Mouse (Mus musculus) right cerebral cortex, postnatal 4 days (tissue): ENCODE measurements around the gene Dab1.

Source experiments
- DNase-seq: peaks from one replicate; pipeline ENCODE4 v3.0.0-alpha.2; 2022

Dab1 gene

GRCm38 (mm10) chr4:104276916-104277315 lies 657.8 kb downstream of the Dab1 start:
- DNase-seq: no peak

GRCm38 (mm10) chr4:104281518-104281917 lies 662.4 kb downstream of the Dab1 start:
- DNase-seq: peak; percentile 6

GRCm38 (mm10) chr4:104283906-104284305 lies 664.7 kb downstream of the Dab1 start:
- DNase-seq: no peak

GRCm38 (mm10) chr4:104288401-104288800 lies 669.2 kb downstream of the Dab1 start:
- no peak for DNase-seq

GRCm38 (mm10) chr4:104301764-104302163 lies 682.6 kb downstream of the Dab1 start:
- no peak for DNase-seq

GRCm38 (mm10) chr4:104302996-104303652 lies 684.0 kb downstream of the Dab1 start:
- no peak for DNase-seq

GRCm38 (mm10) chr4:104307781-104308180 lies 688.6 kb downstream of the Dab1 start:
- DNase-seq: no peak

- no peak for DNase-seq
Measured at GRCm38 (mm10) chr4:104326221-104326620, 707.1 kb downstream of the Dab1 start.

GRCm38 (mm10) chr4:104331896-104332295 lies 712.7 kb downstream of the Dab1 start:
- DNase-seq: no peak

- no peak for DNase-seq
Measured at GRCm38 (mm10) chr4:104332399-104332798, 713.2 kb downstream of the Dab1 start.

GRCm38 (mm10) chr4:104337279-104337678 lies 718.1 kb downstream of the Dab1 start:
- DNase-seq: no peak

- DNase-seq: no peak
Measured at GRCm38 (mm10) chr4:104338382-104338781, 719.2 kb downstream of the Dab1 start.

- DNase-seq: no peak
Measured at GRCm38 (mm10) chr4:104361345-104361744, 742.2 kb downstream of the Dab1 start.

GRCm38 (mm10) chr4:104366491-104366890 lies 747.3 kb downstream of the Dab1 start:
- DNase-seq: no peak

- peak; percentile 88 for DNase-seq
Measured at GRCm38 (mm10) chr4:104366894-104367740, 748.0 kb downstream of the Dab1 start.

GRCm38 (mm10) chr4:104367741-104368411 lies 748.7 kb downstream of the Dab1 start:
- peak; percentile 31 for DNase-seq

GRCm38 (mm10) chr4:104368561-104369021 lies 749.4 kb downstream of the Dab1 start:
- peak; percentile 80 for DNase-seq

- DNase-seq: no peak
Measured at GRCm38 (mm10) chr4:104369091-104369490, 749.9 kb downstream of the Dab1 start.

- DNase-seq: no peak
Measured at GRCm38 (mm10) chr4:104371136-104371535, 752.0 kb downstream of the Dab1 start.

- no peak for DNase-seq
Measured at GRCm38 (mm10) chr4:104374191-104374590, 755.0 kb downstream of the Dab1 start.

GRCm38 (mm10) chr4:104384704-104385103 lies 765.5 kb downstream of the Dab1 start:
- DNase-seq: no peak

- DNase-seq: no peak
Measured at GRCm38 (mm10) chr4:104385272-104385671, 766.1 kb downstream of the Dab1 start.

GRCm38 (mm10) chr4:104395515-104395914 lies 776.4 kb downstream of the Dab1 start:
- no peak for DNase-seq

GRCm38 (mm10) chr4:104396095-104396494 lies 776.9 kb downstream of the Dab1 start:
- DNase-seq: no peak
